Mouse (Mus musculus): ENCODE results near the gene Ripor3.

The Ripor3 gene

GRCm38 (mm10) chr2:167954928-167955327 lies 55.5 kb downstream of the Ripor3 start:
- DNase-seq (ENCODE audit: low spot score in 2 of 2) = no peak

GRCm38 (mm10) chr2:167953819-167954218 lies 56.6 kb downstream of the Ripor3 start:
- no peak for DNase-seq (ENCODE audit: low spot score in 2 of 2)

- no peak for DNase-seq (ENCODE audit: low spot score in 2 of 2)
Measured at GRCm38 (mm10) chr2:167951301-167952211, 58.9 kb downstream of the Ripor3 start.

- DNase-seq (ENCODE audit: low spot score in 2 of 2) = no peak
Measured at GRCm38 (mm10) chr2:167950681-167951080, 59.7 kb downstream of the Ripor3 start.

- DNase-seq (ENCODE audit: low spot score in 2 of 2) = no peak
Measured at GRCm38 (mm10) chr2:167949808-167950207, 60.6 kb downstream of the Ripor3 start.

GRCm38 (mm10) chr2:167949250-167949649 lies 61.2 kb downstream of the Ripor3 start:
- DNase-seq (ENCODE audit: low spot score in 2 of 2) = peak in 1 of 2 experiments; percentile 58

GRCm38 (mm10) chr2:167948557-167948956 lies 61.9 kb downstream of the Ripor3 start:
- no peak for DNase-seq (ENCODE audit: low spot score in 2 of 2)

- no peak for DNase-seq (ENCODE audit: low spot score in 2 of 2)
Measured at GRCm38 (mm10) chr2:167948047-167948446, 62.4 kb downstream of the Ripor3 start.

GRCm38 (mm10) chr2:167947251-167947650 lies 63.2 kb downstream of the Ripor3 start:
- no peak for DNase-seq (ENCODE audit: low spot score in 2 of 2)

- DNase-seq (ENCODE audit: low spot score in 2 of 2) = no peak
Measured at GRCm38 (mm10) chr2:167945451-167945850, 65.0 kb downstream of the Ripor3 start.

GRCm38 (mm10) chr2:167944193-167944592 lies 66.2 kb downstream of the Ripor3 start:
- no peak for DNase-seq (ENCODE audit: low spot score in 2 of 2)

- DNase-seq (ENCODE audit: low spot score in 2 of 2) = peak; percentile 64 to 77
Measured at GRCm38 (mm10) chr2:167942926-167943633, 67.3 kb downstream of the Ripor3 start.

- peak; percentile 58 to 75 for DNase-seq (ENCODE audit: low spot score in 2 of 2)
Measured at GRCm38 (mm10) chr2:167942199-167942925, 68.1 kb downstream of the Ripor3 start.

- DNase-seq (ENCODE audit: low spot score in 2 of 2) = no peak
Measured at GRCm38 (mm10) chr2:167941745-167942176, 68.7 kb downstream of the Ripor3 start.

- no peak for DNase-seq (ENCODE audit: low spot score in 2 of 2)
Measured at GRCm38 (mm10) chr2:167941320-167941719, 69.1 kb downstream of the Ripor3 start.

GRCm38 (mm10) chr2:167940636-167941035 lies 69.8 kb downstream of the Ripor3 start:
- no peak for DNase-seq (ENCODE audit: low spot score in 2 of 2)

GRCm38 (mm10) chr2:167939632-167940399 lies 70.6 kb downstream of the Ripor3 start:
- DNase-seq (ENCODE audit: low spot score in 2 of 2) = no peak

GRCm38 (mm10) chr2:167939204-167939603 lies 71.2 kb downstream of the Ripor3 start:
- DNase-seq (ENCODE audit: low spot score in 2 of 2) = no peak

- DNase-seq (ENCODE audit: low spot score in 2 of 2) = no peak
Measured at GRCm38 (mm10) chr2:167938786-167939185, 71.6 kb downstream of the Ripor3 start.

- DNase-seq (ENCODE audit: low spot score in 2 of 2) = no peak
Measured at GRCm38 (mm10) chr2:167935956-167936355, 74.5 kb downstream of the Ripor3 start.

- no peak for DNase-seq (ENCODE audit: low spot score in 2 of 2)
Measured at GRCm38 (mm10) chr2:167933397-167933796, 77.0 kb downstream of the Ripor3 start.

All from heart, adult 9 months (tissue).